Mouse (Mus musculus) ovary, adult 10 weeks (tissue): ENCODE measurements around the gene Slc51a. TPM values are rescaled to one million over a fixed set of nuclear protein-coding genes. Genes with fewer than 3 reads are reported as not detected.

Source experiments
- polyA plus RNA-seq: library from polyadenylated mRNA; stranded (reverse); fragments of 350-450 nt; fragmentation: Illumina TruSeq; extraction: RNeasy Lipid Tissue Mini Kit (QIAGEN cat#74804); gene quantifications from one replicate; pipeline ENCODE4 v1.2.3, GENCODE M21; 2014

The Slc51a gene
- not detected for polyA plus RNA-seq

GRCm38 (mm10) chr16:32487234-32488111, at the start of gene Slc51a:
Gene Slc51a (minus strand): TSS chr16:32487879.

GRCm38 (mm10) chr16:32495965-32496364, 8.3 kb upstream of the Slc51a start, which contains the start of gene Zdhhc19:
Gene Zdhhc19 (plus strand): TSS chr16:32496265.

GRCm38 (mm10) chr16:32430474-32431046, 57.1 kb downstream of the Slc51a start, which contains the start of gene Pcyt1a:
Gene Pcyt1a (plus strand): TSS chr16:32430921.

Other genes with a start within 250 kb of the Slc51a start
- 51.2 TPM for gene Fbxo45, start 240.7 kb downstream of the Slc51a start, polyA plus RNA-seq
- gene Wdr53, start 240.7 kb downstream of the Slc51a start, polyA plus RNA-seq, result 6.6 TPM
- gene Smco1, start 216.4 kb downstream of the Slc51a start, polyA plus RNA-seq, result not detected
- 65.1 TPM for gene Rnf168, start 210.4 kb downstream of the Slc51a start, polyA plus RNA-seq
- 97.0 TPM for gene Ubxn7, start 155.6 kb downstream of the Slc51a start, polyA plus RNA-seq
- gene Tm4sf19, start 87.4 kb downstream of the Slc51a start, polyA plus RNA-seq, result not detected
- gene Tctex1d2, start 68.2 kb downstream of the Slc51a start, polyA plus RNA-seq, result 41.7 TPM
- gene Pcyt1a, start 57.0 kb downstream of the Slc51a start, polyA plus RNA-seq, result 45.4 TPM
- not detected for gene Zdhhc19, start 8.4 kb upstream of the Slc51a start, polyA plus RNA-seq
- gene Tfrc, start 121.0 kb upstream of the Slc51a start, polyA plus RNA-seq, result 56.9 TPM
- gene Tnk2, start 156.0 kb upstream of the Slc51a start, polyA plus RNA-seq, result 0.77 TPM
- 0.14 TPM for gene Muc4, start 248.0 kb upstream of the Slc51a start, polyA plus RNA-seq